Mouse (Mus musculus) ES-E14 (cell line): ENCODE results near the gene Fam83c.

Source experiments
- CHD2 ChIP-seq: IDR thresholded peaks from 2 replicates; pipeline ENCODE4 v1.6.1; 2014; ENCODE audit warnings: mild to moderate bottlenecking, low read depth, low read length, inconsistent platforms
- HCFC1 ChIP-seq: IDR thresholded peaks from 2 replicates; pipeline ENCODE4 v1.6.1; 2012; ENCODE audit warnings: low read length, inconsistent platforms, borderline replicate concordance; ENCODE audit not compliant: insufficient read depth
- MAFK ChIP-seq: IDR thresholded peaks from 2 replicates; pipeline ENCODE4 v1.6.1; 2014; ENCODE audit warnings: mild to moderate bottlenecking, low read depth, low read length, inconsistent platforms; ENCODE audit not compliant: insufficient read depth
- ZC3H11A ChIP-seq: IDR thresholded peaks from 2 replicates; pipeline ENCODE4 v1.6.1; 2012; ENCODE audit warnings: low read depth, mild to moderate bottlenecking, inconsistent platforms, low read length, borderline replicate concordance
- ZNF384 ChIP-seq: IDR thresholded peaks from 2 replicates; pipeline ENCODE4 v1.6.1; 2012; ENCODE audit warnings: low read depth, low read length, inconsistent platforms

DNA sequence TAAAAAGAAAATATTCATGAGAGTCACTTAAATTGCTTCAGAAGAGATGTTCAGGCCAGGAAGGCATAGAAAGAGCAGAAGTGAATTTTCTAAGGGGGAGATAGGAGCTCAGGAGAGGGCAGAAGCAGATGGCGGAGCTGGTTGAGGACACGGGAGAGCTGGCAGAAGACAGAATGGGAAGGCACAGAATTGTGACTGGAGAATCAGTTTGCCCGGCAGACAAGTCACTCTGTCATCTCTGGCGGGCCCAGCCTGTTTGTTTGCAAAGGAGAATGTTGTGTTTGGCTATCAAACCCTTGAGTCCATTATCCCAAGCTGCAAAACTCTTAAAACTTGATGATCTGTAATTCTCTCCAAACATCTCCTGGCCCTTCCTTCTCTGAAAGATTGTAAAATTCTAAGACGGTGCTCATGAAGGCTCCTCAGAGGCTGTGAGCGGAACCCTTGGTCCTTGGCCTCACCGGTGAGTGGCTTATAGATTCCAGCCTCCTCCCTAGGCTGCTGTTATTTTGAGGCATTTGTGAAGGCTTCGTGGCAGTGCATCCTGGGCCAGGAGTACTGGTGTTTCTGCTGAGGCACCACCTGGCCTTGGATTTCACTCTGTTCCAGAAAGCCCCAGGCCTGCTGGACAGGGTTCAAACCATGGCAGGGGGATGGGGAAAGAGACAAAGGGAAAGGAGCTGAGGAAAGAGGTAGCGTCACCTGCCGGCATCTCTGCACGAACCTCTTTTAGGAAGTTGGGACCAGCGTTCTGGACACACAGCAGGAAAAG, 39.8 kb downstream of the Fam83c start:
- TF ChIP-seq CHD2: no peak
- TF ChIP-seq ZNF384: no peak
- no peak for TF ChIP-seq HCFC1
- no peak for TF ChIP-seq ZC3H11A
- no peak for TF ChIP-seq MAFK
